Mouse (Mus musculus) frontal cortex, postnatal 14 days (tissue): ENCODE measurements around the gene Gtf2f1.
"Not testable (repeated sequence)": the region's sequence is repeated elsewhere in the genome, so short reads cannot be mapped to it uniquely, and the experiment has no call there.

Experiments used
- DNase-seq, 2 experiments: peaks; one replicate each; pipeline ENCODE4 v3.0.0; 2022; ENCODE audit warnings: low spot score in 2 of 2

The Gtf2f1 gene

GRCm38 (mm10) chr17:57011236-57012141 is at the start of gene Gtf2f1, which contains the start of gene Gm17949:
Gene Gtf2f1 (minus strand): TSS chr17:57011288.
Gene Gm17949 (plus strand): TSS chr17:57011469.
- DNase-seq, result peak; percentile 92 to 93

- DNase-seq, result peak; percentile 94 to 95
Measured at GRCm38 (mm10) chr17:57060231-57060801, 49.2 kb upstream of the Gtf2f1 start.

- peak; percentile 59 to 65 for DNase-seq
Measured at GRCm38 (mm10) chr17:57059486-57059977, 48.4 kb upstream of the Gtf2f1 start, which contains the start of gene Slc25a23. Gene Slc25a23 (minus strand): TSS chr17:57059863.

- no peak for DNase-seq
Measured at GRCm38 (mm10) chr17:57058891-57059485, 47.9 kb upstream of the Gtf2f1 start, which contains the start of gene Crb3. Gene Crb3 (plus strand): TSS chr17:57059105.

- no peak for DNase-seq
Measured at GRCm38 (mm10) chr17:57056246-57056645, 45.2 kb upstream of the Gtf2f1 start.

- DNase-seq, result not testable (repeated sequence)
Measured at GRCm38 (mm10) chr17:57051679-57052078, 40.6 kb upstream of the Gtf2f1 start.

GRCm38 (mm10) chr17:57048816-57049215 is 37.7 kb upstream of the Gtf2f1 start:
- no peak for DNase-seq

GRCm38 (mm10) chr17:57047406-57047805 is 36.3 kb upstream of the Gtf2f1 start:
- DNase-seq, result no peak

- DNase-seq, result no peak
Measured at GRCm38 (mm10) chr17:57041554-57041953, 30.5 kb upstream of the Gtf2f1 start, which contains the start of gene Slc25a41. Gene Slc25a41 (minus strand): TSS chr17:57041654.

- no peak for DNase-seq
Measured at GRCm38 (mm10) chr17:57038978-57039377, 27.9 kb upstream of the Gtf2f1 start.

- no peak for DNase-seq
Measured at GRCm38 (mm10) chr17:57032854-57033253, 21.8 kb upstream of the Gtf2f1 start.

- DNase-seq, result peak; percentile 99 to 100
Measured at GRCm38 (mm10) chr17:57031661-57032420, 20.8 kb upstream of the Gtf2f1 start.

GRCm38 (mm10) chr17:57030931-57031660 is 20.0 kb upstream of the Gtf2f1 start, which contains the start of gene Khsrp:
Gene Khsrp (minus strand): TSS chr17:57031522.
- DNase-seq, result peak in 1 of 2 experiments; percentile 35

GRCm38 (mm10) chr17:57029691-57030090 is 18.6 kb upstream of the Gtf2f1 start:
- DNase-seq, result no peak

GRCm38 (mm10) chr17:57027471-57027870 is 16.4 kb upstream of the Gtf2f1 start:
- no peak for DNase-seq

GRCm38 (mm10) chr17:57020960-57021359 is 9.9 kb upstream of the Gtf2f1 start:
- no peak for DNase-seq

GRCm38 (mm10) chr17:57019693-57020092 is 8.6 kb upstream of the Gtf2f1 start:
- no peak for DNase-seq

- no peak for DNase-seq
Measured at GRCm38 (mm10) chr17:57012245-57012795, 1.2 kb upstream of the Gtf2f1 start.

GRCm38 (mm10) chr17:57010911-57011235 is 215 bp downstream of the Gtf2f1 start:
- no peak for DNase-seq

GRCm38 (mm10) chr17:57007137-57007905 is 3.8 kb downstream of the Gtf2f1 start:
- no peak for DNase-seq
